Mouse (Mus musculus): ENCODE measurements around the gene Hnrnpc. TPM values are rescaled to one million over a fixed set of nuclear protein-coding genes. Genes with fewer than 3 reads are reported as not detected.

The Hnrnpc gene
- 311 TPM for polyA plus RNA-seq (2015; fragmentation: Illumina TruSeq; extraction: RNeasy Lipid Tissue Mini Kit (QIAGEN cat#74804); ENCODE audit: low read depth, low replicate concordance)

GRCm38 (mm10) chr14:52103856-52104676, at the start of gene Hnrnpc:
Gene Hnrnpc (minus strand): TSS chr14:52104028.

DNA sequence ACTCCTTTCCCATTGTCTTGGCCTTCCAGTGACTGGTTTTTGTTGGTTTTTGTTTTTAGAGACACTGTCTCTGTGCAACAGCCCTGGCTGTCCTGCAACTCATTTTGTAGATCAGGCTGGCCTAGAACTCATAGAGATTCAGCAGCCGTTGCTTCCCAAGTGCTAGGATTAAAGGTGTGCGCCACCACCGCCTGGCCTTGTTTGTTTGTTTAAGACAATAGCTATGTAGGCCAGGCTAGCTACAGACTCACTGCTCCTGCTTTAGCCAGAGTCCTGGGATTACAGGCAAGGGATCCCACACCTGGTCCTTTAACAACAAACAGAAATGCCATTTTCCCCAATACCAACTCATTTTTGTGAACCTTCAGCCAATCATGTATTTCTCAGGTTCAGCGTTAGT, 6.5 kb upstream of the Hnrnpc start, which contains the start of gene Rpgrip1:
Gene Rpgrip1, plus strand, starts transcription at position 359 of the 400 bp plus-strand sequence.

DNA sequence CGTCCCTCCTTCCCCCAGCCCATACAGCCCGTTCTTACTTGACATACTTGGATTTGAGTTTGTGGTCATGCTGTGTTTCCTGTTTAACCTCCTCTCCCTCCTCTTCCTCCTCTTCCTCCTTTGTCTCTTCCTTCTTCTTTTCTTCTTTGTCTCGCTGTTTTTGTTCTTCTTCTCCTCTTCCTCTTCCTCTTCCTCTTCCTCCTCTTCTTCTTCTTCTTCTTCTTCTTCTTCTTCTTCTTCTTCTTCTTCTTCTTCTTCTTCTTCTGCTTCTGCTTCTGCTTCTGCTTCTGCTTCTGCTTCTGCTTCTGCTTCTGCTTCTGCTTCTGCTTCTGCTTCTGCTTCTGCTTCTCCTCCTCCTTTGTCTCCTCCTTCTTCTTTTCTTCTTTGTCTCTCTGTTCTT, 61.5 kb downstream of the Hnrnpc start, which contains the start of gene Olfr221:
Gene Olfr221, minus strand, starts transcription at position 101 of the 400 bp plus-strand sequence.

Other genes starting within 250 kb of the Hnrnpc start
- 24.8 TPM for gene Mettl17, start 219.2 kb downstream of the Hnrnpc start, polyA plus RNA-seq (2015; fragmentation: Illumina TruSeq; extraction: RNeasy Lipid Tissue Mini Kit (QIAGEN cat#74804); ENCODE audit: low read depth, low replicate concordance)
- 8.1 TPM for gene Slc39a2, start 211.1 kb downstream of the Hnrnpc start, polyA plus RNA-seq (2015; fragmentation: Illumina TruSeq; extraction: RNeasy Lipid Tissue Mini Kit (QIAGEN cat#74804); ENCODE audit: low read depth, low replicate concordance)
- 1,154 TPM for gene Ndrg2, start 189.9 kb downstream of the Hnrnpc start, polyA plus RNA-seq (2015; fragmentation: Illumina TruSeq; extraction: RNeasy Lipid Tissue Mini Kit (QIAGEN cat#74804); ENCODE audit: low read depth, low replicate concordance)
- not detected for gene Tppp2, start 185.6 kb downstream of the Hnrnpc start, polyA plus RNA-seq (2015; fragmentation: Illumina TruSeq; extraction: RNeasy Lipid Tissue Mini Kit (QIAGEN cat#74804); ENCODE audit: low read depth, low replicate concordance)
- not detected for gene Rnase13, start 181.3 kb downstream of the Hnrnpc start, polyA plus RNA-seq (2015; fragmentation: Illumina TruSeq; extraction: RNeasy Lipid Tissue Mini Kit (QIAGEN cat#74804); ENCODE audit: low read depth, low replicate concordance)
- 33.4 TPM for gene Arhgef40, start 119.3 kb downstream of the Hnrnpc start, polyA plus RNA-seq (2015; fragmentation: Illumina TruSeq; extraction: RNeasy Lipid Tissue Mini Kit (QIAGEN cat#74804); ENCODE audit: low read depth, low replicate concordance)
- gene Tmem253, start 88.4 kb downstream of the Hnrnpc start, polyA plus RNA-seq (2015; fragmentation: Illumina TruSeq; extraction: RNeasy Lipid Tissue Mini Kit (QIAGEN cat#74804); ENCODE audit: low read depth, low replicate concordance): not detected
- gene Zfp219, start 83.3 kb downstream of the Hnrnpc start, polyA plus RNA-seq (2015; fragmentation: Illumina TruSeq; extraction: RNeasy Lipid Tissue Mini Kit (QIAGEN cat#74804); ENCODE audit: low read depth, low replicate concordance): 31.0 TPM
- gene Olfr221, start 61.6 kb downstream of the Hnrnpc start, polyA plus RNA-seq (2015; fragmentation: Illumina TruSeq; extraction: RNeasy Lipid Tissue Mini Kit (QIAGEN cat#74804); ENCODE audit: low read depth, low replicate concordance): not detected
- 2.6 TPM for gene Rpgrip1, start 6.7 kb upstream of the Hnrnpc start, polyA plus RNA-seq (2015; fragmentation: Illumina TruSeq; extraction: RNeasy Lipid Tissue Mini Kit (QIAGEN cat#74804); ENCODE audit: low read depth, low replicate concordance)
- gene Supt16, start 93.4 kb upstream of the Hnrnpc start, polyA plus RNA-seq (2015; fragmentation: Illumina TruSeq; extraction: RNeasy Lipid Tissue Mini Kit (QIAGEN cat#74804); ENCODE audit: low read depth, low replicate concordance): 28.1 TPM
- gene Chd8, start 153.8 kb upstream of the Hnrnpc start, polyA plus RNA-seq (2015; fragmentation: Illumina TruSeq; extraction: RNeasy Lipid Tissue Mini Kit (QIAGEN cat#74804); ENCODE audit: low read depth, low replicate concordance): 54.5 TPM
- gene Tox4, start 175.1 kb upstream of the Hnrnpc start, polyA plus RNA-seq (2015; fragmentation: Illumina TruSeq; extraction: RNeasy Lipid Tissue Mini Kit (QIAGEN cat#74804); ENCODE audit: low read depth, low replicate concordance): 46.7 TPM
- 35.5 TPM for gene Rab2b, start 175.5 kb upstream of the Hnrnpc start, polyA plus RNA-seq (2015; fragmentation: Illumina TruSeq; extraction: RNeasy Lipid Tissue Mini Kit (QIAGEN cat#74804); ENCODE audit: low read depth, low replicate concordance)
- gene Mettl3, start 201.1 kb upstream of the Hnrnpc start, polyA plus RNA-seq (2015; fragmentation: Illumina TruSeq; extraction: RNeasy Lipid Tissue Mini Kit (QIAGEN cat#74804); ENCODE audit: low read depth, low replicate concordance): 34.0 TPM
- gene Sall2, start 224.7 kb upstream of the Hnrnpc start, polyA plus RNA-seq (2015; fragmentation: Illumina TruSeq; extraction: RNeasy Lipid Tissue Mini Kit (QIAGEN cat#74804); ENCODE audit: low read depth, low replicate concordance): 31.0 TPM

All from brain, adult 10 weeks (tissue).